Mouse (Mus musculus) heart, embryonic 14.5 days (tissue): ENCODE results near the gene Stmn1. TPM values are rescaled to one million over a fixed set of nuclear protein-coding genes. Genes with fewer than 3 reads are reported as not detected.

Experiments
- ATAC-seq: fragments of 200-750 bp; cut with Nextera tagmentation; 2 replicates; pipeline ENCODE4 v1.8.0; 2017; ENCODE audit warnings: low read depth, moderate TSS enrichment; ENCODE audit not compliant: insufficient number of reproducible peaks, insufficient read depth, low FRiP score
- H3K27ac ChIP-seq, 2 experiments: fragments of 200-500 bp in 1 of 2; fragments of 300-500 bp in 1 of 2; sonication (generic) in 1 of 2; replicated peaks in 1 of 2; 2 replicates each; pipeline ENCODE4 v1.5.1; 2012 to 2014; ENCODE audit warnings: low read depth in 2 of 2, low read length in 2 of 2, control low read depth in 1 of 2, mild to moderate bottlenecking in 1 of 2, mixed read lengths in 1 of 2; ENCODE audit not compliant: control insufficient read depth in 1 of 2, insufficient read depth in 1 of 2
- H3K27me3 ChIP-seq: fragments of 300-500 bp; sonication (generic); 2 replicates; pipeline ENCODE4 v1.6.1; 2014; ENCODE audit warnings: mild to moderate bottlenecking, low read length, control low read depth; ENCODE audit not compliant: control insufficient read depth, insufficient read depth
- H3K36me3 ChIP-seq: fragments of 300-500 bp; sonication (generic); 2 replicates; pipeline ENCODE4 v1.6.1; 2014; ENCODE audit warnings: mild to moderate bottlenecking, control low read depth, low read length, mixed read lengths; ENCODE audit not compliant: control insufficient read depth, insufficient read depth
- H3K4me1 ChIP-seq, 2 experiments: fragments of 200-500 bp in 1 of 2; fragments of 300-500 bp in 1 of 2; sonication (generic) in 1 of 2; 2 replicates each; pipeline ENCODE4 v1.6.1; 2012 to 2014; ENCODE audit warnings: low read length in 2 of 2, control low read depth in 1 of 2, mixed read lengths in 1 of 2; ENCODE audit not compliant: control insufficient read depth in 2 of 2, insufficient read depth in 2 of 2
- H3K4me2 ChIP-seq: fragments of 300-500 bp; sonication (generic); 2 replicates; pipeline ENCODE4 v1.6.1; 2014; ENCODE audit warnings: mild to moderate bottlenecking, low read length
- H3K4me3 ChIP-seq, 2 experiments: fragments of 200-500 bp in 1 of 2; fragments of 300-500 bp in 1 of 2; sonication (generic) in 1 of 2; 2 replicates each; pipeline ENCODE4 v1.5.1; 2012 to 2014; ENCODE audit warnings: low read length in 2 of 2, mild to moderate bottlenecking in 2 of 2, control low read depth in 1 of 2, low read depth in 1 of 2, moderate library complexity in 1 of 2; ENCODE audit not compliant: control insufficient read depth in 1 of 2, insufficient read depth in 1 of 2
- H3K9ac ChIP-seq: fragments of 300-500 bp; sonication (generic); 2 replicates; pipeline ENCODE4 v1.6.1; 2014; ENCODE audit warnings: mild to moderate bottlenecking, low read length
- H3K9me3 ChIP-seq: fragments of 300-500 bp; sonication (generic); 2 replicates; pipeline ENCODE4 v1.6.1; 2016; ENCODE audit warnings: low read length, control low read depth; ENCODE audit not compliant: control insufficient read depth
- WGBS: fragments of 180-500 bp; shearing (Covaris S2); extraction: QIAGEN DNeasy Blood & Tissue Kit; methylation state at CpG from one replicate; pipeline ENCODE4 v1.1.7; 2014; 5-methylcytosine and 5-hydroxymethylcytosine counted together
- polyA plus RNA-seq: library from polyadenylated mRNA; unstranded; fragments of >200 nt; fragmentation: Nextera tagmentation; extraction: Ambion mirVana; gene quantifications from 2 replicates; pipeline ENCODE4 v1.2.1, GENCODE M21; 2014

The Stmn1 gene
- polyA plus RNA-seq, 1 experiment from 2014 or later = 977 TPM

DNA sequence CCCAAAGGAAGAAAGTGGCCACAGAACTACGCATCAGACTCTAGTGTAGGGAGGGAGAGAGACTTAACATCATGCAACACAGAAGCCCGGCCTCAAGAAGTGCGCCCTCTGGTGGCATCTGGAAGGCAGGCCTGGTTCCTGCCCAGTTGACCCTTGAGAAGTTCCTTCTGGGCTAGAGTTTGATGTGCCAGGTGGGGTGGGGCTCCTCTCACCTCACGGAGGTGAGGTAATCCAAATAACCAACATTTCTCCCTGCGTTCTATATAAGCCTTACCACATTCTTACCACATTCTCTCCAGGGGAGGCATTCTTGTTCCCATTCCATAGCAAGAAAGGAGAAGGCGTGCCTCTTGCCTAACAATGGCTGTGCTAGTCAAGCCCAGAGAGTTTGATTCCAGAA is 12.7 kb downstream of the Stmn1 start:
- H3K27me3 ChIP-seq = no peaks in the 10 kb centered on the region; the same call in 1 of the 2 replicates
- H3K9me3 ChIP-seq = no peaks in the 10 kb centered on the region
- H3K36me3 ChIP-seq = peaks cover 10% of the 10 kb centered on the region
- WGBS = 19% methylated on average over 6 of the region's 6 CpGs
- no peak overlapping the region for H3K4me3 ChIP-seq
- peaks cover 0 to 2% of the 10 kb centered on the region in 2 experiments; a peak in 1 of 4 replicates for H3K4me1 ChIP-seq
- H3K9ac ChIP-seq = no peak overlapping the region
- no peak overlapping the region for H3K4me2 ChIP-seq
- no peak for ATAC-seq
- H3K27ac ChIP-seq = no peak overlapping the region

DNA sequence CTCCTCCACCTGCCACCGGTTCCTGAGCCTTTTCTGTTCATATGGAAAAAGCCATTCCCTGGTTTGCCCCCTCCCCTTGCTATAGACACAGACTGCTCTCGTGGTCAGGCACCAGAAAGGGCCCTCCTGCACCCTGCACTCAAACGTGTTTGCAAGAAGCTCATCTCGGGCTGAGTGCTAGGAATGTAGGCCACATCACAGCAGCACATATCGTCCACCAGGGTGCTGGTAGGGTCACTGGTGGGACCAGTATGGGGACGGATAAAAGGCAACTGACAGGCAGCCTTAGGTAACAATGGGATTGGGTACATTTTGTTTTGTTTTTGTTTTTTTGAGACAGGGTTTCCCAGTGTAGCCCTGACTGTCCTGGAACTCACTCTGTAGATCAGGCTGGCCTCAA is 13.2 kb downstream of the Stmn1 start:
- peaks cover 7% of the 10 kb centered on the region; the same call in 1 of the 2 replicates for H3K36me3 ChIP-seq
- H3K9me3 ChIP-seq = no peaks in the 10 kb centered on the region
- ATAC-seq = no peak
- no peak overlapping the region for H3K27ac ChIP-seq
- H3K4me1 ChIP-seq = peaks cover 0 to 2% of the 10 kb centered on the region in 2 experiments; a peak in 1 of 4 replicates
- H3K27me3 ChIP-seq = no peaks in the 10 kb centered on the region; the same call in 1 of the 2 replicates
- no peak overlapping the region for H3K9ac ChIP-seq
- H3K4me3 ChIP-seq = no peak overlapping the region
- WGBS = 48% methylated on average over 6 of the region's 6 CpGs
- H3K4me2 ChIP-seq = no peak overlapping the region

DNA sequence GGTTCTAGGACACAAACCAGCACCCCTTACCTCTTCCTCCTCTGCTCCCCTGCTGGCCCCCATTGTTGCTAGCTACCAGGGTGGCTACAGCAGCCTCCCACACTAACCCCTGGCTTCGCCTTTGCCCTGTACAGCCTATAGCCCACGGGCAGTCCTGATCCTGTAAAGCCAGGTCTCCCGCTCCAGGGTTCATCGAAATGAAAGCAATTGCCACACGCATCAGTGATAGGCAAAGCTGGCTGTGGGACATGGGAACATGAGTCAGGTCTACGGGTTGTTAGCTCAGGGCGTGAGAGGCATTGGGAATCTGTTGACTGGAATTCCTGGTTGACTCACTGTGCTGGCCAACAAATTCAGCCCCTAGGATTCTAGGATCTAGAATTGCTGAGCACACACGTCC is 14.3 kb downstream of the Stmn1 start:
- ATAC-seq = no peak
- WGBS = 70% methylated on average over 8 of the region's 8 CpGs
- H3K4me1 ChIP-seq = peaks cover 0 to 2% of the 10 kb centered on the region in 2 experiments; a peak in 1 of 4 replicates

DNA sequence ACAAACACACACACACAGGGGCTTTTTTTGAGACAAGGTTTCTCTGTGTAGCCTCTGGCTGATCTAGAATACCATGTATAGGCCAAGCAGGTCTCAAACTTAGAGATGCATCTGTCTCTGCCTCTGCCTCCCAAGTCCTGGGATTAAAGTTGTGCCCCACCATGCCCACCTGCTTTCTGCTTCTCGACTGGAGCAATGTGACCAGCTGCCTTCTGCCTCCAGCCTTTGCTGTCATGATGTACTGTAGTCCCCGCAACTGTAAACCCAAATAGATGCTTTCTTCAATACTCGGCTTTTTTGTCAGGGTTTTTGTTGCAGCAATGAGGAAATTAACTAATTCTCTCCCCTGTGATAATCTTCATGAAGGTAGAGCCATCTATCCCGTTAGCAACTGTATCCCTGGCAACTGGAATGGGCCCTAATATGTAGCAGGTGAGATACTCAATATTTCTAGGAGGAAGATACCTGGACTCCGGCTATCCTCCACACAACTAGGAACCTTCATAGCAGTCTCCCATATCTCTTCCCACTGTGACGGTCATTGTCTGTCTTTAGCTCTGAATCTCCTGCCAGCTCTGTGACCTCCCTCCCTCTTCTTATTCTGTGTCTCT is 15.1 kb downstream of the Stmn1 start:
- Histone ChIP-seq H3K9ac (no peak overlapping the region), H3K27me3 (no peaks in the 10 kb centered on the region; the same call in 1 of the 2 replicates), H3K4me1 (peaks cover 0 to 2% of the 10 kb centered on the region in 2 experiments; a peak in 1 of 4 replicates), H3K9me3 (no peaks in the 10 kb centered on the region), H3K36me3 (no peaks in the 10 kb centered on the region), H3K4me3 (no peak overlapping the region), H3K27ac (no peak overlapping the region), H3K4me2 (no peak overlapping the region)
- ATAC-seq = no peak
- WGBS = 54% methylated on average over 6 of the region's 6 CpGs

More for the DNA sequence above, 14.3 kb downstream of the Stmn1 start:
- no peaks in the 10 kb centered on the region for H3K36me3 ChIP-seq
- no peak overlapping the region for H3K4me2 ChIP-seq
- no peak overlapping the region for H3K4me3 ChIP-seq
- no peaks in the 10 kb centered on the region; the same call in 1 of the 2 replicates for H3K27me3 ChIP-seq
- H3K9ac ChIP-seq = no peak overlapping the region
- H3K27ac ChIP-seq = no peak overlapping the region
- H3K9me3 ChIP-seq = no peaks in the 10 kb centered on the region

DNA sequence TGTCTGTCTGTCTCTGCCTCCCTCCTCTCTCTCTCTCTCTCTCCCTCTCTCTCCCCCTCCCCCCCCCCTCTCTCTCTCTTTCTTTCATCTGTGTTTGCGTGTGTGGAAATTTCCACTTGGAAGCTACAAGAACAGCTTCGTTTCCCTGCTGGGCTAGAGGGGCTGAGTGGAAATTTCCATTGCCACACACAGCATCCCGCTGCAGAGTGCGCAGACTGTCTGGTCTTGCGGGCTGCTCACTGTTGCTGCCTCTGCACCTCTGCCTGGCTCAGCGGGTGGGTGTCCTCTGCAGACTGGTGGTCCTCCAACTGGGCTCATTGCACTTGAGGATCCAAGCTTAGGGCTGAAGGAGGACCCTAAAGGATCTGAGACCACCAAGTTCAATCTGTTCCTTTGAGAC is 15.6 kb downstream of the Stmn1 start:
- Histone ChIP-seq H3K4me2 (no peak overlapping the region), H3K36me3 (no peaks in the 10 kb centered on the region), H3K27ac (no peak overlapping the region), H3K4me3 (no peak overlapping the region), H3K4me1 (peaks cover 0 to 2% of the 10 kb centered on the region in 2 experiments; a peak in 1 of 4 replicates), H3K27me3 (no peaks in the 10 kb centered on the region; the same call in 1 of the 2 replicates), H3K9me3 (no peaks in the 10 kb centered on the region), H3K9ac (no peak overlapping the region)
- ATAC-seq = no peak
- 29% methylated on average over 6 of the region's 6 CpGs for WGBS

- Histone ChIP-seq H3K9ac (no peak overlapping the region), H3K27me3 (no peaks in the 10 kb centered on the region; the same call in 1 of the 2 replicates), H3K36me3 (no peaks in the 10 kb centered on the region), H3K4me2 (no peak overlapping the region), H3K4me1 (peaks cover 0 to 2% of the 10 kb centered on the region in 2 experiments; a peak in 1 of 4 replicates), H3K27ac (no peak overlapping the region), H3K4me3 (no peak overlapping the region), H3K9me3 (no peaks in the 10 kb centered on the region)
- 78% methylated on average over 10 of the region's 10 CpGs for WGBS
- no peak for ATAC-seq
These were observed 16.1 kb downstream of the Stmn1 start for GRCm38 (mm10) chr4:134484231-134484630.

- H3K4me1 ChIP-seq = peaks cover 0 to 2% of the 10 kb centered on the region in 2 experiments; a peak in 1 of 4 replicates
- no peak for ATAC-seq
These were observed 17.2 kb downstream of the Stmn1 start for GRCm38 (mm10) chr4:134485151-134485900.

More at GRCm38 (mm10) chr4:134485151-134485900, 17.2 kb downstream of the Stmn1 start:
- Histone ChIP-seq H3K9me3 (peaks cover under 1% of the 10 kb centered on the region; the same call in 1 of the 2 replicates), H3K36me3 (no peaks in the 10 kb centered on the region), H3K9ac (no peak overlapping the region), H3K27me3 (no peaks in the 10 kb centered on the region; the same call in 1 of the 2 replicates), H3K4me2 (no peak overlapping the region), H3K27ac (no peak overlapping the region), H3K4me3 (no peak overlapping the region)
- 78% methylated on average over 5 of the region's 5 CpGs for WGBS
